Mouse (Mus musculus): ENCODE measurements around the gene Rassf7. TPM values are rescaled to one million over a fixed set of nuclear protein-coding genes. Genes with fewer than 3 reads are reported as not detected.

Gene Rassf7
- total RNA-seq, 2 experiments from 2014 or later = 0.62 to 0.64 TPM

DNA sequence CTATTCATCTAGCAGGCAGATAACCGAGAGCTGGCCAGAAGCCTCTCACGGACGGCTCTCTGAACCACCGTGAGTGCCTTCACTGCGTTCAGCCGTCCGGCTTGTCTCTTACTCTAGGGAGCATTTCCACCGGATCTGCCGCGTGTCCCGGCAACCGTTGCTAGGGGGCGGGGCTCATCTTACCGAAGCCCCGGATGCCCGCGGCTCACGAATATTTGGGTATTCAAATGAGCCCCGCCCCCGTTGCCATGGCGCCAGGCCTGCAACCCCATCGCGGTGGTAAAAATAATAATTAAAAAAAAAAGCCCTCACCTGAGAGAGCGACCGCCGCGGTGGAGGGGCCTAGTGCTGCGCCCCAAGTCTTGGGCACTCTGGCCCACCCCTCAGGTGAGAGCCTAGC is 20.8 kb upstream of the Rassf7 start:
- DNase-seq (ENCODE audit: low spot score) = peak; percentile 74
- intact Hi-C loops (cut with DNase I) = no loop called here

DNA sequence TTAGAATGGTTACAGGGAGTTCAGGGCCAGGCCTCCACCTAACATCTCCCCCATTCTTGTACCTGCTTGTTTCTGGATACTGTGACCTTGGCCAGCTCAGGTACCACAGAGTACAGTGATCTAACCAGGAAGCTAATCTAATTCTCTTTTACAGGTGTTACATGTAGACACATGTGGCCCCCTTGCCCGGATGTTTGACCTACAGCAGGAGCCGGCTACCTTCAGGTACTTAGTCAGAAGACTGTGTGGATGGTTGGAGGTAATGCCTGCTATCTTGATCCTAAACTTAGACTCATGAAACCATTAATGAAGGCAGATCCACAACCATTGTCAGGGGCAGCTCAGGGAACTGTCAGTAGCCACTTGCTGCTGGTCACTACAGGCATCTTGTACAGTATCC is 19.9 kb upstream of the Rassf7 start:
- no peak for DNase-seq (ENCODE audit: low spot score)
- intact Hi-C loops (cut with DNase I) = no loop called here

DNA sequence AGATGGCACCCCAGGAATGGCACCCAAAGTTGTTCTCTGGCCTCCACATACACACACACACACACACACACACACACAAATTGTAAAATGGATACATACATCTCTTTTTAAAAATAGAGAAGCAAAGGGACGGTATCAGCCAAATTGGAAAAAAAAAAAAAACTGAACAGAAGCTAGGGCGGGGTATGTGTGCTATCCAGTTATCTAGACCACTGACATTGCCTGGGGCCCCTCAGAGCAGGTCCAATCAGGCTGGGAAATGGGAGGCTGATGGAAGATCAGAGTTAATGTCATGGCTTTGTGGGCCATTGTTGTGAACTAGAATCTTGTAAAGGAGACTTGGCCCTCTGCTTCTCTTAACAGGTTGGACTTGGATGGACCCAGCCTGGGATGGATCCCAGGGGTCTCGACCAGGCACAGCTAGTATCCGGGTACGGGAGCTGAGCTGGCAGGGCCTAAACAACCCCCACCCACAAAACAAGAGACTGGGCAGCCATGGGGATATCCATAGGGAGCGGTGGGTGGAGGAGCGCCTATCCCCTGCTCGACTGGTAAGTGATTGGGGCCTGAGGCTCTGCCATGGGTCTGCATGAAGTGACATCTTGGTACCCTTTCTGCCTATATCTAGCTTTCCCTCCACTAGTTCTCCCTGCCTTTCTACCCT is 18.9 kb upstream of the Rassf7 start:
- intact Hi-C loops (cut with DNase I) = no loop called here
- DNase-seq (ENCODE audit: low spot score) = no peak

DNA sequence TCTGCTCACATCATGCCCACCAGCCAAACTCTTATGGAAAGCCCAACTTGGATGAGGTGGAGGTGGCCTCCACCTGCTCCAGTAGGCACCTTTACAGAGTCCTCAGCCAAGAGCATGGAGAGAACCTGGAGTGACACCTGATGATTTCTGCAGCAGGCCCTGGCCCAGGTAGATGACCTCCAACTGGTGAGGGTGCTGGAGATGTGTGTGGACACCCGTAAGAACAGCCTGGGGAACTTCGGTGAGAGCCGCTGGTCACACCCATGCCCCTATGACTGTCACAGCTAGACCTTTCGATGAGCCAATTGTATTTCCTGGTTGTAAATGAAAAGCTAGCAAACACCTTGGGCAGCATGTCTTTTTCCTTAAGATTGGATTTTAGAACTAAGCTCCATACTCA is 17.5 kb upstream of the Rassf7 start:
- intact Hi-C loops (cut with DNase I) = no loop called here
- DNase-seq (ENCODE audit: low spot score) = no peak

DNA sequence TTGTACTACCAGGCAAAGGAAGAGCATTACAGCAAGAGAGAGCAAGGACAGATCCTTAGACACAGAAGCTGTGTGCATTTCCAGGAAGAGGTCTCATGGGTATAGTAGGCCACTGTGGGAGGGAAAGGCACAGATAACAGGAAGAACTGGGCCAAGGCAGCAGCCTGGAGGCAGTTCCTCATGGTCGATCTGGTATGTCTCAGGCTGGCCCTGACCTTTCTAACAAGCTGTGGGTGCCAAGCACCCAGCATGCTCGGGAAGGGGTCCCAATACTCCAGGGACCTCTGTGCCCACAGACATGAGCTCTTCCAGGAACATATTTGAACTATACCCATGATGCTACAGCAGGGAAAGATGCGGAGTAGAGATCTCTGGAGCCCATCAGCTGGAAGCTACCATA is 11.1 kb upstream of the Rassf7 start:
- intact Hi-C loops (cut with DNase I) = no loop called here
- no peak for DNase-seq (ENCODE audit: low spot score)

DNA sequence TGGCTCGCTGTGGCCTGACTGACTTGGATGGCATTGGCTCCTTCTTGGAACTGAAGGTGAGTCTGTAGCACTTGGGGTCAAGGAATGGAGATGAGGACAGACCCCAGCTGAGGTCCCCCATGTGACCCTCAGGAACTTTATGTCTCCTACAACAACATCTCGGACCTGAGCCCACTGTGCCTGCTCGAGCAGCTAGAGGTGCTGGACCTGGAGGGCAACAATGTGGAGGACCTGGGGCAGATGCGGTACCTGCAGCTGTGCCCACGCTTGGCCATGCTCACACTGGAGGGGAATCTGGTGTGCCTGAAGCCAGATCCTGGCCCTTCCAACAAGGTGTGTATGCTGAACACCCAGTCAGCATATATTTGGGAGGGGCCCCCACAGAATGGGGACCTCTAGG is 10.2 kb upstream of the Rassf7 start:
- intact Hi-C loops (cut with DNase I) = no loop called here
- no peak for DNase-seq (ENCODE audit: low spot score)

DNA sequence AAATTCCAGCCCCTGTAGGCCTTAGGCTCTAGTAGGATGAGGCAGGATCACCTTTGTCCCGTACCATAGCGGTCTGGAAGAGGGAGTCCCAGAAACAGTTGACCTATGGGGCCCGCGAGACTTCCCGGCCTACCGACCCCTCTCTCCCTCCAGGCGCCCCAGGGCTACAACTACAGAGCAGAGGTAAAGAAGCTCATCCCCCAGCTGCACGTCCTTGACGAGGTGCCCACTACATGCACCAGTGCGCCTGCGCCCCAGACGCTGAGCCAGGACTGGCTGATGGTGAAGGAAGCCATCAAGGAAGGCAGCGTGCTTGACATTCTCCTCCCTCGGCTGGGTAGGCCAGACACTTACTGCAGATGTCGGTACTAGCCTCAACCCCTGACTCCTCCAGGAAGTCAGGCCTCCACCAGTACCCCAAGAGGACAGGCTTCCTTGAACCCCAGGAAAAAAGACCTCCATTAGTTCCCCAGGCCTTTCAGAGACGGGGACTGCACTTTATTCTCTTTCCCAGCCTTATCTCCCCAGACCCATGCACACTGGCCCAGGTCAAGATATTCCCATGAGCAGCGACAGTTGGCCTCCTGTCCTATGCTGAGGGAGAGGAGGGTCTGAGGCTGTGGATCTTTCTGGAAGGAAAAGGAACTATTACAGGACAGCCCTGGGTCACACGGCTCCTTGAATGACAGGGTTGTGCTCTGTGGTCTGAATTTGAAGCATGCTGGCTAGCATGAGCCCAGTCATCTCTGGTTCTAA is 9.3 kb upstream of the Rassf7 start:
- intact Hi-C loops (cut with DNase I) = no loop called here
- no peak for DNase-seq (ENCODE audit: low spot score)

DNA sequence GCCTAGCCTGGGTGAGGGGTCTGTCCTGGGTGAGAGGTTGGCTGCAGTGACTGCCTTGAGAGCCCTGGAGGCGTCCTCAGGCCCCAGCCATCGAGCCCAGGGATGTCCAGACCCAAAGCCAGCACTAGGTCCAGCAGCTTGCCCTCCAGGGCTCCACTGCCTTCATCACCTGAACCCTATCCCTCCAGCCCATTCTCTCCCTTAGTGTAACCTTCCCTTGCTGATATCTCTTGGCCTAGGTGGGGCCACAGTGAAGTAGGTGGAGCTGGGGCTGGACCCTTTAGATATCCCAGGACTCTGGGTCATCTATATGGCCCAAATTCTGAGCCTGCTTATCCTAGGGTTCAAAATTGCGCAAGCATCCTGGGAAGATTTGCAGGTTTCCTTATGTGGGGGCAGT is 6.1 kb upstream of the Rassf7 start:
- intact Hi-C loops (cut with DNase I) = no loop called here
- DNase-seq (ENCODE audit: low spot score) = no peak

DNA sequence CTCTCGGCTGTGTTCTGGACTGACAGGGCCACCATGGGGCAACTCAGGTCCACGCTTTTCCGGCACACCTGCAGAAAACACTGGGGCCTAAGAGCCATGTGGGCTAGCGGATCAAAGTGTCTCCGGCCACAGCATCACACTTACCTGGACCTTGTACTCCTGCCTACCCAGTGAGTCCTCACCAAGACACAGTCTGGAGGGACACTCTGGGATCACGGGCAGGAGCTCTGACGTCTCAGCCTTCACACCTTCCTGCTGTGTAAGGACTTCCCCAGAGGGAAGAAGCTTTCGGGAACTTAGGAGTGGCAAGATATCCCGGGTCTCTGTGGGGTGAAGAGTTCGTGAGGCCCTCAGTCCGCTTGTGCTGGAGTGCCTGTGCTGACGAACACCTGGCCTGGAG is 5.5 kb upstream of the Rassf7 start:
- intact Hi-C loops (cut with DNase I) = no loop called here
- no peak for DNase-seq (ENCODE audit: low spot score)

DNA sequence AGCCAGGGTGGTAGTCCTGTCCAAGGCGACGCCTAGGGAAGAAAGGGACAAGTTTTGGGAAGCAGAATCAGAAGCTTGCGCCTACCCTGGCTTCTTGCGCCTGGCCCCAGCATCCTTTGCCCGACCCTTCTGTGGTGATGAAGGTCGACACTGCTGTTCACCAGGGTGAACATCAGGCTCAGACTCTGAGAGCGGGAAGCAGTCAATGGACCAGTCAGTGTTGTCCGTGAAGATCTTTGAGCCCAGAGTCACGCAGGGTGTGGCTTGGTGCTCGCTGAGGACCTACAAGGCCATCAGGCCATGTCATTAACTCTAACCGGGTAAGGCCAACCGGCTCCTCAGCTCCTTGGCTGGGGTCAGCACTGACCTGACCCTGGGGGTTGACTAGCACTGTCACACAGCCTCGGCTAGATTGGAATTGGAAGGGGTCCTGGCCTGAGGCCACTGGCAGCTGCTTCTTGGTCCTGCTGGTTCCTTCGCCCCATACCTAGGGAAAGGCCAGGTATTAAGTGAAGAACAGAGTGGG is 5.0 kb upstream of the Rassf7 start:
- no peak for DNase-seq (ENCODE audit: low spot score)
- intact Hi-C loops (cut with DNase I) = no loop called here

DNA sequence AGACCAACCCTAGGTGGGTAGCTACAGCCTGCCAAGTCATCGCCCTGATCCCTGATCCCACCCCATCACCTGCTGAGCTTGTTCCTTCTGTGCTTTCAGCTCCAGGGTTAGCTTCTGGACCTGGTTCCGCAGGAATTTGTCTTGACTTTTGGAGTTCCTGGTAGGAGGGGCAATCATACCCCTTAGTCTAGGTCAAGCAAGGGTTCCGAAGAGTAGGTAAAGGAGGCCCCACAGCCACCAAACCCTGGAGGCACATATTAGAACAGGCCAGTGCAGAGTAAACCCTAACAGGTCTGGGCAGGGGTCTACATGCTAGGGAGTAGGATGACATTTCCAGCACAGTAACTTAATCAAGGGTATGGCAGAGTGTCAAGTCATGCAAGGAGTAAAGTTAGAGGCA is 2.5 kb upstream of the Rassf7 start:
- no peak for DNase-seq (ENCODE audit: low spot score)
- intact Hi-C loops (cut with DNase I) = no loop called here

DNA sequence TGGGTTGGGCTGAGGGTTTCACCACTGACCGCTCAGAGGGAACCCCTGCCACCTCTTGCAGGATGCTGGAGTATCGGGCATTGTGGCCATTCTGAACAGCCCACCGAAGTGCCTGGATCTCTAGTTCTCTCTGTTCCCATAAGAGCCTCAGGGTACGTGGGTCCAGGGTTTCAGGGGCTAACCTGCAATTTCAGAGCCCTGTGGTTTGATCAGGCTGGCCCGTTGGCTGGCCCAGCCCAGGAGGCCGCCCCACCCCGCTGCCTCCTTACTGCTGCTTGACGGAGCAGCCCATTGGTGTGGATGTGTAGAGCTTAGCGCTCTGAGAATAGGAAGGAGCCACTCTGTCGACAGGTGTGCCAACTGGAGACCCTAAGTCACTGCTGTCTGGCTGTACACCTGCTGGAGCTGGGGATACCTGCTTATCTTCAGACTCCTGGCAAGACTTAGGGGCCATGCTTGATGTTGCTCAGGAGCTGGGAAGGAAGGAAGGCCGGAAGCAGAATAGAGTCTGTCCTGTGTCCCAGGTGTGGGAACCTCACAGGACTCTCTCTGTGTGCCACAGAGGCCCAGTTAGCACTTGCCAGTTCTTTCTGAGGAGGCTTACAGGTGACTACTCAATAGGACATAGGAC is 1.9 kb upstream of the Rassf7 start, which contains the start of gene Lmntd2:
Gene Lmntd2, minus strand, starts transcription at position 476 of the 631 bp plus-strand sequence.
- DNase-seq (ENCODE audit: low spot score) = no peak
- intact Hi-C loops (cut with DNase I) = no loop called here

DNA sequence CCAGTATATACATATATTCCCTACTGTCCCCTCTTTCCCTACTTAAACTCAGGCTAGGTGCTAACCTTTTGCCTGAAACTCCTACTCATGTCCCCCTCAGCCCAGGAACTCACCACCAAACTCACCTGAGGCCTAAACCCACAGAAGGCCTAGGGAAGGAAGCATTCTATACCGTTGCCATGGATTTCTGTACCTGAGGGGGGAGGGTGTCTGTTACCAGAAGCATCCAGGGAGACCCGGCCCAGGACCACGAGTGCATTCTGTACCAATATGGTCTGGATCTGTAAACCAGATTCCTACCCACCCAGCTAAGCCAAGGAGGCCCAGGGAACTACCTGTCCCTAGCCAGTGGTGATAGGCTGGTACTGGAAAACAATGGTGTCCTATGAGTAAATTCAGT is 1.4 kb upstream of the Rassf7 start:
- intact Hi-C loops (cut with DNase I) = no loop called here
- DNase-seq (ENCODE audit: low spot score) = no peak

DNA sequence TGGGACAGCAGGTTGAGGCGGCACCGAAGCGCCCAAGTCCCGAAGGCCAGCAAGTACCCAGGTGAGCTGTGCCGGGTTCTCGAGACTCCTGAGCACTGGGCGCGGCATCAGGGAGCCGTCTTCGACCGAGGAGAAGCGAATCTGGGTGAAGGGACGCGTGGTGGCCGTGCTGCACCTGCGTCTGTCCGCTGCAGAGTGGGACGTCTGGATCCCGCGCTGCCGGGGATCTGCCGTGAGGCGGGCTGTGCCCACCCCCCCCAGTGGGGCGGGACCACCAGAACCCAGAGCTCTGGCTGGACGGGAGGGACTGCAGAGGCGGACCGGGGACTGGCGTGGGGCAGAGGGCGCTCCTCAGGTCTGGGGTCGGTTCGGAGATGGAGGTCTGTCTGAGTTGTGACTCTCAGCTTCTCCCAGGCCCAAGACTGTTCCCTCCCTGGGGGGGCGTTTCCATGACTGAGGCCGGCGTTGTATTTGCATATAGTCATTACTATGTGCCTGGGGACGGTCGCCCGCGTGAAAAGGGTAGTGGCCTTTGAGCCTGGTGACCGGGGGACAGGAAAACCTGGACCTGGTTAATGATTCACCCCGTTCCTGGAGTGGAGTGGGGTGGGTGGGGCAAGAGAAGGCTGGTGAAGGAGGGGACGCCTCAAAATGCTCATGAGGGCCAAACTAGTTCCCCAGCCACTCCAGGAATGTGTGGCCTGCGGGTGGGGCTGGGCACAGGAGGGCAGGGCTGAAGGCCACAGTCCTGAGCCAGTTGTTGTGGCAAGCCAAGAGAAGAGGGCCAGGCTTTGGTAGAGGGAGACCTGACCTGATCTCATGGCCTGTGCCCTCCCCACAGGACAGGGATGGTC is 447 bp downstream of the Rassf7 start:
- DNase-seq (ENCODE audit: low spot score) = no peak

DNA sequence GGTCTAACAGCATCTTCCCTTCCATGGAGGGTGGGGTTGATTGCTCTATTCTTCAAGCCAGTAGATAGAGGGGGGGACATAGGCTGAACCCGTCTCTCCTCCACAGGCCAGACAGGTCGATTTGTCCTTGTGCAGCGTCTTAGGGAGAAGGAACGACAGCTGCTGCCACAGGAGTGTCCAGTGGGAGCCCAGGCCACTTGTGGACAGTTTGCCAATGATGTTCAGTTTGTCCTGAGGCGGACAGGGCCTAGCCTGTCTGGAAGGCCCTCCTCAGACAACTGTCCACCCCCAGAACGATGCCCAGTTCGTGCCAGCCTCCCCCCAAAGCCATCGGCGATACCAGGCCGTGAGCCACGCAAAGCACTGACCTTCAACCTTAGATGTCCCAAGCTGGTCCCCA is 1.2 kb downstream of the Rassf7 start:
- intact Hi-C loops (cut with DNase I) = no loop called here
- DNase-seq (ENCODE audit: low spot score) = no peak

More for the DNA sequence above, 447 bp downstream of the Rassf7 start:
- intact Hi-C loops (cut with DNase I) = no loop called here

DNA sequence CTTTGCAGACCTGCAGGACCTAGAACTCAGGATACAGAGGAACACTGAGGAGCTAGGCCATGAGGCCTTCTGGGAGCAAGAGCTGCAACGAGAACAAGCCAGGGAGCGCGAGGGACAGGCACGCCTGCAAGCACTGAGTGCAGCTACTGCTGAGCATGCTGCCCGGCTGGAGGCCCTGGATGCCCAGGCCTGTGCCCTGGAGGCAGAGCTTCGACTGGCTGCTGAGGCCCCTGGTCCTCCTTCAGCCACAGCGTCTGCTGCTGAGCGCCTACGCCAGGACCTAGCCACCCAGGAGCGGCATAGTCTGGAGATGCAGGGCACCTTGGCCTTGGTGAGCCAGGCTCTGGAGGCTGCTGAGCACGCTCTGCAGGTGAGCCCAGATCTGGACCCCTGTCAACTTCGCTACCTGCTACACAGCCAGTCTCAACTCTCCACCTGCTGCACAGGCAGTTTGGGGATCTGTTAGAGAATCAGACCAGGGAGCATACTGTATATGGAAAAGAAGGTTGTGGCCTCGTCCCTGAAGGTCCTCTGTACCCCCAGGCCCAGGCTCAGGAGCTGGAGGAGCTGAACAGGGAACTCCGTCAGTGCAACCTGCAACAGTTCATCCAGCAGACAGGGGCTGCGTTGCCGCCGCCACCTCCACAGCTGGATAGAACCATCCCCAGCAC is 1.8 kb downstream of the Rassf7 start:
- intact Hi-C loops (cut with DNase I) = no loop called here
- DNase-seq (ENCODE audit: low spot score) = no peak

DNA sequence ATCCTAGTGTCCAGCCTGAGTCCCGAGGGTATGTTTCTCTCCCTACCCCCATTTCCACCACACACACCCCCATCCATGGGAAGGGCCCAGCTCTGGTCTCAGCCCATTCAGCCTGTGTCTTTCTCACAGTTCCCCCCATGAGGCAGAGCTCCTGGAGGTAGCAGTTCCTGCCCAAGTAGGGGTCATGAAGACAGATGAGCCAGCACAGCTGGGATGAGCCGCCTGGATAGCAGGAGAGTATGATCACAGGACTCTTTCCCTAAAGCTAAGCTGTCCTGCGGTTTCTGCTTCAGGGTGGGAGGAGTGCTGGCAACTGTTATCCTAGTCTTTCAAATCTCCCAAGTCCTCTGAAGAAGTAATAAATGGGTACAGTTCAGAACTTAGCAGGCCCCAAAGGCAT is 2.5 kb downstream of the Rassf7 start:
- intact Hi-C loops (cut with DNase I) = no loop called here
- DNase-seq (ENCODE audit: low spot score) = no peak

DNA sequence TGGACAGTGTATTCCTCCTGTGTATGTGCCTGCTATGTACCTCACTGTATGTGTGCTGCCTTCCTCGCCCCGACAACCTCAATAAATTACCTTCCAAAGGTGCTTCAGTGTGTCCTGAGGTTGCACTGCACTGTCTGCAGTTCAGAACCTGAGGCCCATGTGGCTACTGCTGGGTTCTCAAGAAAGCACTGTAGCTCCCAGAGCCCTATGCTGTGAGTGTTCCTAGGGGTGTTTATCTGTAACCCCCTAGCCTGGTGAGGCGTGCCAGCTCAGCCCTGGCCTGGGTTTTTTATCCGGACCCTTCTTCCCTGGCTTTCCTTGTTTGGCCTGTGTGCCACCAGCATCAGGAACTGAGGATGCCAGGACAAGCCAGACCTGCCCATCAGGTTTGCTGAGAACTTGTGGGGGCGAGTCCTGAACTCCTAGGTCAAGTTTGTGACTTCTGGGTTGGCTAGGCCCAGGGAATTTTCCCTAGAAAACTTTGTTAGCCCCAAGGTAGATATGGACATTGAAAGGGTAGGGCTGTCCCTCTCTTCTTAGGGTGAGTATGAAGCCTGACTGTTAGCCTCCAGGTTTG is 3.0 kb downstream of the Rassf7 start:
- no peak for DNase-seq (ENCODE audit: low spot score)
- intact Hi-C loops (cut with DNase I) = no loop called here

DNA sequence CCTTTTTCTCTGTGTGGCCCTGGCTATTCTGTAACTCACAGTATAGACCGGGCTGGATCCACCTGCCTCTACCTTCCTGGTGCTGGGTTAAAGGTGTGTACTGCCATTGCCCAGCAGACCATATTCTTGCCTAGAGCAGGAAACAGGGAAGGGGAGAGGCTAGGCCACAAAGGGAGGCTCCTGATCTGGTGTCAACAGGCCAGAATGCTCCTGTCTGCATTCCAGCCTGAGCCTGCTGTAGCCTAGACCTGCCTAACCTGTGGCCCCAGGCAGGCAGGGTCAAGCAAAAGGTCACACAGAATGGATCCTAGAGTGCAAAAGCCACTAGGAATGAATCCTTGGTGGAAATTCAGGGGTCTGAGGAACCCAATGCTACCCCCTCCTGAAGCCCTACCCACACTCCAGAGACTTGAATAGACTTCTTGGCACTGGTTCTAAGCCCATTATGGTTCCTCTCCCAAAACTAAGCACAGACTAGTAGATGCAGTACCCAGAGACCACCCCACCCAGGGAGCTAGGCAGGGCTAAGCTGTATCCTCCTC is 4.0 kb downstream of the Rassf7 start:
- intact Hi-C loops (cut with DNase I) = no loop called here
- DNase-seq (ENCODE audit: low spot score) = no peak

Measured in heart, postnatal 25 days (tissue).